Mouse (Mus musculus): ENCODE data around the gene Gm10471.
"Not testable (repeated sequence)": the region's sequence is repeated elsewhere in the genome, so short reads cannot be mapped to it uniquely, and the experiment has no call there.

- TF ChIP-seq POLR2A (IDR thresholded peaks at IDR 0.05; ENCODE audit: control insufficient read depth, low read depth, low read length); CTCF (IDR thresholded peaks at IDR 0.05; ENCODE audit: control insufficient read depth, insufficient read depth, insufficient replicate concordance, low read depth, low read length): not testable (repeated sequence)
These were observed 16.2 kb upstream of the Gm10471 start, which contains the start of gene 5031410I06Rik for GRCm38 (mm10) chr5:26105262-26105661.
